Mouse (Mus musculus): ENCODE measurements around the gene P4ha2. TPM values are rescaled to one million over a fixed set of nuclear protein-coding genes. Genes with fewer than 3 reads are reported as not detected.
"Not testable (repeated sequence)": the region's sequence is repeated elsewhere in the genome, so short reads cannot be mapped to it uniquely, and the experiment has no call there.

The P4ha2 gene
- polyA plus RNA-seq, 1 experiment from 2014 or later, result 8.0 TPM

- ATAC-seq (ENCODE audit: low read depth), result no peak
- Histone ChIP-seq H3K4me2 (ENCODE audit: low read depth, low read length) (no peak overlapping the region), H3K9me3 (replicated peaks; ENCODE audit: control insufficient read depth, low read length) (no peaks in the 10 kb centered on the region), H3K9ac (ENCODE audit: low read depth, low read length) (no peak overlapping the region), H3K27me3 (ENCODE audit: control insufficient read depth, insufficient read depth, low read depth, low read length) (no peaks in the 10 kb centered on the region), H3K4me1 (ENCODE audit: control insufficient read depth, low read depth, low read length) (no peaks in the 10 kb centered on the region), H3K27ac (ENCODE audit: low read length) (no peak overlapping the region), H3K36me3 (ENCODE audit: control insufficient read depth, insufficient read depth) (no peaks in the 10 kb centered on the region), H3K4me3 (ENCODE audit: low read depth, low read length) (no peak overlapping the region)
- 63% methylated on average over 10 of the region's 10 CpGs for WGBS (ENCODE audit: insufficient replicate concordance)
These were observed 32.4 kb downstream of the P4ha2 start for GRCm38 (mm10) chr11:54132290-54132689.

DNA sequence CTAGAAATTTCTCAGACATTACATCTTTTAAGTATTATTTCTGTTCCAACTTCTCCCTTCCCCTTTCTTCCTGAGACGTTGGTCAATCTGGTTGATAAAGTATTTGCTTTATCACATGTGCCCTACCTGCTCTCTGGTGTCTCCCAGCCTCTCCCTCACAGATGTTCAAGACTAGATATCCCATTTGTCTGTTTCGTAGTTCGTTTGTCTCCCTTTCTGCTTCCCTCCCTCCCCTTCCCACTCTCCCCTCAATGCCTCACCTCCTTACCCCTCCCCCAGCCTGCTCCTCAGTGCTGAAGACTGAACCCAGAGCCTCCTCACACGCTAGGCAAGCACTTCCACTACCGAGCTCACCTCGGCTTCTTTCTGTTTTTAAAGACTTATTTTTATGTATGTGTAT is 35.0 kb downstream of the P4ha2 start:
- 24% methylated on average over 6 of the region's 6 CpGs for WGBS (ENCODE audit: insufficient replicate concordance)
- no peaks in the 10 kb centered on the region for H3K27me3 ChIP-seq (ENCODE audit: control insufficient read depth, insufficient read depth, low read depth, low read length)
- H3K9ac ChIP-seq (ENCODE audit: low read depth, low read length), result no peak overlapping the region
- ATAC-seq (ENCODE audit: low read depth), result no peak
- H3K9me3 ChIP-seq (replicated peaks; ENCODE audit: control insufficient read depth, low read length), result no peaks in the 10 kb centered on the region
- no peak overlapping the region for H3K4me2 ChIP-seq (ENCODE audit: low read depth, low read length)
- H3K4me3 ChIP-seq (ENCODE audit: low read depth, low read length), result no peak overlapping the region
- no peaks in the 10 kb centered on the region for H3K36me3 ChIP-seq (ENCODE audit: control insufficient read depth, insufficient read depth)
- H3K4me1 ChIP-seq (ENCODE audit: control insufficient read depth, low read depth, low read length), result no peaks in the 10 kb centered on the region
- no peak overlapping the region for H3K27ac ChIP-seq (ENCODE audit: low read length)

- H3K9ac ChIP-seq (ENCODE audit: low read depth, low read length); H3K27ac ChIP-seq (ENCODE audit: low read length); H3K4me3 ChIP-seq (ENCODE audit: low read depth, low read length); H3K27me3 ChIP-seq (ENCODE audit: control insufficient read depth, insufficient read depth, low read depth, low read length); H3K9me3 ChIP-seq (replicated peaks; ENCODE audit: control insufficient read depth, low read length); ATAC-seq (ENCODE audit: low read depth); H3K4me1 ChIP-seq (ENCODE audit: control insufficient read depth, low read depth, low read length); H3K4me2 ChIP-seq (ENCODE audit: low read depth, low read length); H3K36me3 ChIP-seq (ENCODE audit: control insufficient read depth, insufficient read depth): not testable (repeated sequence)
- whole genome bisulfite sequencing (ENCODE audit: insufficient replicate concordance), result 40% methylated on average over 2 of the region's 2 CpGs
These were observed 40.3 kb downstream of the P4ha2 start for GRCm38 (mm10) chr11:54140159-54140558.

GRCm38 (mm10) chr11:54141200-54141971 is 41.5 kb downstream of the P4ha2 start:
- Histone ChIP-seq H3K4me2 (ENCODE audit: low read depth, low read length) (no peak overlapping the region), H3K4me3 (ENCODE audit: low read depth, low read length) (no peak overlapping the region), H3K27ac (ENCODE audit: low read length) (no peak overlapping the region), H3K4me1 (ENCODE audit: control insufficient read depth, low read depth, low read length) (no peaks in the 10 kb centered on the region), H3K27me3 (ENCODE audit: control insufficient read depth, insufficient read depth, low read depth, low read length) (no peaks in the 10 kb centered on the region), H3K36me3 (ENCODE audit: control insufficient read depth, insufficient read depth) (no peaks in the 10 kb centered on the region), H3K9me3 (replicated peaks; ENCODE audit: control insufficient read depth, low read length) (no peaks in the 10 kb centered on the region), H3K9ac (ENCODE audit: low read depth, low read length) (no peak overlapping the region)
- ATAC-seq (ENCODE audit: low read depth), result no peak
- WGBS (ENCODE audit: insufficient replicate concordance), result 76% methylated on average over 7 of the region's 7 CpGs

GRCm38 (mm10) chr11:54144886-54145285 is 45.0 kb downstream of the P4ha2 start:
- H3K9ac ChIP-seq (ENCODE audit: low read depth, low read length), result no peak overlapping the region
- H3K27ac ChIP-seq (ENCODE audit: low read length), result no peak overlapping the region
- no peaks in the 10 kb centered on the region for H3K36me3 ChIP-seq (ENCODE audit: control insufficient read depth, insufficient read depth)
- no peaks in the 10 kb centered on the region for H3K9me3 ChIP-seq (replicated peaks; ENCODE audit: control insufficient read depth, low read length)
- 6% methylated on average over 3 of the region's 3 CpGs for WGBS (ENCODE audit: insufficient replicate concordance)
- H3K4me2 ChIP-seq (ENCODE audit: low read depth, low read length), result no peak overlapping the region
- H3K4me3 ChIP-seq (ENCODE audit: low read depth, low read length), result no peak overlapping the region
- no peaks in the 10 kb centered on the region for H3K4me1 ChIP-seq (ENCODE audit: control insufficient read depth, low read depth, low read length)
- H3K27me3 ChIP-seq (ENCODE audit: control insufficient read depth, insufficient read depth, low read depth, low read length), result no peaks in the 10 kb centered on the region
- no peak for ATAC-seq (ENCODE audit: low read depth)

DNA sequence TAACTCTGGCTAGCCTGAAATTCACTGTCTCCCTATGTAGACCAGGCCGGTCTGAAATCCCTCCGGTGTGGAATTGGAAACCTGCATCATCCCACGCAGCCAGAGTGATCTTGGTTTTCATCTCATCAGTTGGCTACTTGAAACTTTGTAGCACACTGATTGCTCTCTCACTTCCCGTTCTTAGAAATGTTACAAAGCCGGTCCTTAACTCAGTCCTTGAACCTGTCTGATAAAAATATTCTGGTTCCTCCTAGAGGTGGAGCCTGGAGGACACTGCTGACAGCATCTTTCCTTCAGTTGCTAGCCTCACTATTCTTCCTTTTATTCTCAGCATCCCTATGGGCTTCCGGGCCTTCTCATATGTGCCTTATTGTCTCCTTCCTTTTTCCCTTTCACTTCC is 46.1 kb downstream of the P4ha2 start:
- Histone ChIP-seq H3K27ac (ENCODE audit: low read length) (no peak overlapping the region), H3K27me3 (ENCODE audit: control insufficient read depth, insufficient read depth, low read depth, low read length) (no peaks in the 10 kb centered on the region), H3K4me2 (ENCODE audit: low read depth, low read length) (no peak overlapping the region), H3K4me1 (ENCODE audit: control insufficient read depth, low read depth, low read length) (no peaks in the 10 kb centered on the region), H3K4me3 (ENCODE audit: low read depth, low read length) (no peak overlapping the region), H3K9ac (ENCODE audit: low read depth, low read length) (no peak overlapping the region), H3K9me3 (replicated peaks; ENCODE audit: control insufficient read depth, low read length) (no peaks in the 10 kb centered on the region), H3K36me3 (ENCODE audit: control insufficient read depth, insufficient read depth) (no peaks in the 10 kb centered on the region)
- no peak for ATAC-seq (ENCODE audit: low read depth)
- 61% methylated on average over 6 of the region's 6 CpGs for WGBS (ENCODE audit: insufficient replicate concordance)

DNA sequence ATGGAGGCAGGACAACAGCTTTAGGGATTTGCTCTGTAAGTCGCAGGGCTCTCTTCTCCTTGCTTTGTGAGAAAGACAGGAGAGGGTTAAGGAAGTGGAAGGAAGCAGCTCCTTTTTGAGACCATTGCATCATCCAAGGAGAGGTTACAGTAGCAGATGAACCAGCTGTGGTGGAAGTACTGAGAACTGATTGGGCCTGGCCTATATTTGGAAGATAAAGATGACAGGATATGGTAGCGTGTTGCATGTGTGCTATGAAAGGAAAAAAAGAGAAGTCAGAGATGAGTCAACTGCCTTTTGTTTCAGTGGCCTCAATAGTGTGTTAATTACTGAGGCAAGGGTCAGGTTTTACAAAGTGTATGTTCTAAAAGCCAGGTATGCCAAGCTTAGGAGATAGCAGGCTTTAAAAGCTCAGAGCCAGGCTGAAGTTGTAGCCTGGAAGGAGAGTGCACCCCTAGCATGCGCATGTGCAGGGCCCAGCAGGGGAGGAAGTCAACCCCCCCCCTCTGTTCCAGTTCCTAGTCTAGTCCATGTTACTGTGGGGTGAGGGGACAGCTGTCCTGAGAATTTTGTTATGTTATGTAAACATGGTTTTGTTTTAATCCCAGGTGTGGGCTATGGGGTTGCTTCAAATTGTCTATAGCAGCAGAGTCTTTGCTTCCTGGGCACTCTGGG is 50.0 kb downstream of the P4ha2 start:
- Histone ChIP-seq H3K36me3 (ENCODE audit: control insufficient read depth, insufficient read depth) (no peaks in the 10 kb centered on the region), H3K27ac (ENCODE audit: low read length) (0 out of 2 replicates have a peak overlapping the region, but pooled peaks have one; percentile 40), H3K4me2 (ENCODE audit: low read depth, low read length) (no peak overlapping the region), H3K9ac (ENCODE audit: low read depth, low read length) (no peak overlapping the region; the same call in 1 of the 2 replicates), H3K27me3 (ENCODE audit: control insufficient read depth, insufficient read depth, low read depth, low read length) (no peaks in the 10 kb centered on the region), H3K4me3 (ENCODE audit: low read depth, low read length) (no peak overlapping the region), H3K9me3 (replicated peaks; ENCODE audit: control insufficient read depth, low read length) (no peaks in the 10 kb centered on the region), H3K4me1 (ENCODE audit: control insufficient read depth, low read depth, low read length) (no peaks in the 10 kb centered on the region)
- no peak for ATAC-seq (ENCODE audit: low read depth)
- WGBS (ENCODE audit: insufficient replicate concordance), result 35% methylated on average over 3 of the region's 3 CpGs

- Histone ChIP-seq H3K9ac (ENCODE audit: low read depth, low read length) (no peak overlapping the region), H3K27ac (ENCODE audit: low read length) (no peak overlapping the region), H3K9me3 (replicated peaks; ENCODE audit: control insufficient read depth, low read length) (no peaks in the 10 kb centered on the region), H3K27me3 (ENCODE audit: control insufficient read depth, insufficient read depth, low read depth, low read length) (no peaks in the 10 kb centered on the region), H3K36me3 (ENCODE audit: control insufficient read depth, insufficient read depth) (no peaks in the 10 kb centered on the region), H3K4me2 (ENCODE audit: low read depth, low read length) (no peak overlapping the region), H3K4me3 (ENCODE audit: low read depth, low read length) (no peak overlapping the region), H3K4me1 (ENCODE audit: control insufficient read depth, low read depth, low read length) (no peaks in the 10 kb centered on the region)
- 46% methylated on average over 7 of the region's 7 CpGs for WGBS (ENCODE audit: insufficient replicate concordance)
- no peak for ATAC-seq (ENCODE audit: low read depth)
These were observed 51.2 kb downstream of the P4ha2 start for GRCm38 (mm10) chr11:54151141-54151540.

- Histone ChIP-seq H3K4me2 (ENCODE audit: low read depth, low read length) (no peak overlapping the region), H3K27me3 (ENCODE audit: control insufficient read depth, insufficient read depth, low read depth, low read length) (no peaks in the 10 kb centered on the region), H3K4me3 (ENCODE audit: low read depth, low read length) (no peak overlapping the region), H3K27ac (ENCODE audit: low read length) (no peak overlapping the region), H3K4me1 (ENCODE audit: control insufficient read depth, low read depth, low read length) (no peaks in the 10 kb centered on the region), H3K9ac (ENCODE audit: low read depth, low read length) (no peak overlapping the region), H3K9me3 (replicated peaks; ENCODE audit: control insufficient read depth, low read length) (no peaks in the 10 kb centered on the region), H3K36me3 (ENCODE audit: control insufficient read depth, insufficient read depth) (no peaks in the 10 kb centered on the region)
- 67% methylated on average over 3 of the region's 3 CpGs for WGBS (ENCODE audit: insufficient replicate concordance)
- ATAC-seq (ENCODE audit: low read depth), result no peak
These were observed 53.1 kb downstream of the P4ha2 start for GRCm38 (mm10) chr11:54152957-54153356.

Data from liver, embryonic 16.5 days (tissue).